Mouse (Mus musculus) G1E (cell line): ENCODE data around the gene Tmed1.

Experiments
- CTCF ChIP-seq: IDR thresholded peaks from 2 replicates; pipeline ENCODE4 v1.5.1; 2012; ENCODE audit warnings: low read depth, low read length, inconsistent platforms, mixed read lengths
- GATA1 ChIP-seq: IDR thresholded peaks from 2 replicates; pipeline ENCODE4 v1.6.1; 2012; ENCODE audit warnings: borderline replicate concordance, low read length, inconsistent platforms, mixed read lengths
- GATA2 ChIP-seq: IDR thresholded peaks from 2 replicates; pipeline ENCODE4 v1.6.1; 2012; ENCODE audit warnings: low read depth, low read length, inconsistent platforms, borderline replicate concordance
- POLR2AphosphoS5 ChIP-seq: IDR thresholded peaks from 2 replicates; pipeline ENCODE4 v1.6.1; 2012; ENCODE audit warnings: low read depth, low read length, inconsistent platforms; ENCODE audit not compliant: insufficient replicate concordance
- TAL1 ChIP-seq: conservative IDR thresholded peaks from 2 replicates; pipeline ENCODE4 v1.6.1; 2012; ENCODE audit warnings: low read depth, low read length, inconsistent platforms, mixed read lengths

- no peak for TF ChIP-seq TAL1
- no peak for TF ChIP-seq CTCF
- TF ChIP-seq GATA1, result no peak
- TF ChIP-seq POLR2AphosphoS5, result no peak
- TF ChIP-seq GATA2, result no peak
Observed at GRCm38 (mm10) chr9:21507753-21508430, 2.2 kb downstream of the Tmed1 start.
